Mouse (Mus musculus): ENCODE data around the gene Gm49368. TPM values are rescaled to one million over a fixed set of nuclear protein-coding genes. Genes with fewer than 3 reads are reported as not detected.

Gm49368 gene
- polyA plus RNA-seq, 1 experiment from 2014 or later = 0.27 TPM

DNA sequence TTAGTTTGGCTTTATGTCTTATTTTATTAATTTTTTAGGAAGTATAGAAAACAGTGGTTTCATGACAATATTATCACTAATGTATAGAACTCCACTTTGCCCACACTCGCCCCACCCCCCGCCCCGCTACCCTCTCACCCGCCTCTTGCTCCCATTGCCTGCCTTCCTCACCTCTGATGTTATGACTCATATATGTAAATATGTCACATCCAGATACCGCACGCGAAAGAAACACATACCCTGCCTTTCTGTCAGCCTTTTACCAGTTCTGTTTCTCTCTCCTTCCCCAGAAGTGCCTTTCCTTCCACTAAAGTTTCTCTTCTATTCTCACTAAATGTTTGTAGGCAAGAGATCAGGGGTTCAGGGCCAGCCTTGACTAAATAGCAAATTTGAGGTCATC lies 103.9 kb downstream of the Gm49368 start:
- WGBS (ENCODE audit: insufficient replicate concordance) = 74% methylated on average over 7 of the region's 7 CpGs
- H3K9me3 ChIP-seq (replicated peaks; ENCODE audit: control insufficient read depth, low read length) = no peaks in the 10 kb centered on the region
- no peaks in the 10 kb centered on the region for H3K27me3 ChIP-seq (ENCODE audit: control insufficient read depth, insufficient read depth, low read depth, low read length)
- H3K9ac ChIP-seq (ENCODE audit: low read depth, low read length) = no peak overlapping the region
- no peak for ATAC-seq (ENCODE audit: low read depth)
- H3K4me2 ChIP-seq (ENCODE audit: low read depth, low read length) = no peak overlapping the region
- H3K36me3 ChIP-seq (ENCODE audit: control insufficient read depth, insufficient read depth) = no peaks in the 10 kb centered on the region
- H3K4me1 ChIP-seq (ENCODE audit: control insufficient read depth, low read depth, low read length) = no peaks in the 10 kb centered on the region
- H3K27ac ChIP-seq (ENCODE audit: low read length) = no peak overlapping the region
- no peak overlapping the region for H3K4me3 ChIP-seq (ENCODE audit: low read depth, low read length)

DNA sequence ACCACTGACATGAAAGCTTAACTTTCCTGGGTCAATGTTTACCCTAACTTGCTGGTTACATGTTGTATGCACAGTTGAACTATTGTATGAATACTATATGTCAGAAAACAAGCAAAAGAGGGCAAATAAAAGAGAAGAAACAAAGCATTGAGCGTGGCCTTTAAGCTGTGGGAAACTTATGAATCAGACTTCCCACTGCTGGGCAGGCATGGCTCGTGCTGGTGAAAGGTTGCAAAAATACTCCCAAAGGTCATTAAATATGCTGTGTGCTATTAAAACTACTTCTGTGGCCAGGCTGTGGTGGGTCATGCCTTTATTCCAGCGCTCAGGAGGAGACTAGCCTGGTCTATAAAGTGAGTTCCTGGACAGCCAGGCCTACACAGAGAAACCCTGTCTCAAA lies 107.5 kb downstream of the Gm49368 start:
- H3K4me3 ChIP-seq (ENCODE audit: low read depth, low read length) = no peak overlapping the region
- no peaks in the 10 kb centered on the region for H3K9me3 ChIP-seq (replicated peaks; ENCODE audit: control insufficient read depth, low read length)
- no peak overlapping the region for H3K9ac ChIP-seq (ENCODE audit: low read depth, low read length)
- ATAC-seq (ENCODE audit: low read depth) = no peak
- no peak overlapping the region for H3K4me2 ChIP-seq (ENCODE audit: low read depth, low read length)
- H3K4me1 ChIP-seq (ENCODE audit: control insufficient read depth, low read depth, low read length) = no peaks in the 10 kb centered on the region
- no peaks in the 10 kb centered on the region for H3K36me3 ChIP-seq (ENCODE audit: control insufficient read depth, insufficient read depth)
- H3K27me3 ChIP-seq (ENCODE audit: control insufficient read depth, insufficient read depth, low read depth, low read length) = no peaks in the 10 kb centered on the region
- WGBS (ENCODE audit: insufficient replicate concordance) = 56% methylated on average over 3 of the region's 3 CpGs
- H3K27ac ChIP-seq (ENCODE audit: low read length) = no peak overlapping the region

Other genes starting within 250 kb of the Gm49368 start
- 11.8 TPM in 2 replicates for gene Stx4a, start 238.4 kb upstream of the Gm49368 start, polyA plus RNA-seq (2015; fragmentation: Nextera tagmentation; extraction: Ambion mirVana)
- 0.25 and 0.40 TPM in 2 replicates for gene Stx1b, start 238.1 kb upstream of the Gm49368 start, polyA plus RNA-seq (2015; fragmentation: Nextera tagmentation; extraction: Ambion mirVana)
- gene Zfp646, start 186.5 kb upstream of the Gm49368 start, polyA plus RNA-seq (2015; fragmentation: Nextera tagmentation; extraction: Ambion mirVana) = 4.8 and 4.9 TPM in 2 replicates
- 4.5 and 5.0 TPM in 2 replicates for gene Zfp668, start 185.9 kb upstream of the Gm49368 start, polyA plus RNA-seq (2015; fragmentation: Nextera tagmentation; extraction: Ambion mirVana)
- 0.28 and 0.41 TPM in 2 replicates for gene Prss53, start 171.7 kb upstream of the Gm49368 start, polyA plus RNA-seq (2015; fragmentation: Nextera tagmentation; extraction: Ambion mirVana)
- gene Gm21974, start 167.2 kb upstream of the Gm49368 start, polyA plus RNA-seq (2015; fragmentation: Nextera tagmentation; extraction: Ambion mirVana) = not detected in 2 replicates
- 140 and 149 TPM in 2 replicates for gene Vkorc1, start 167.1 kb upstream of the Gm49368 start, polyA plus RNA-seq (2015; fragmentation: Nextera tagmentation; extraction: Ambion mirVana)
- 45.9 and 51.1 TPM in 2 replicates for gene Bckdk, start 158.6 kb upstream of the Gm49368 start, polyA plus RNA-seq (2015; fragmentation: Nextera tagmentation; extraction: Ambion mirVana)
- 12.9 and 13.3 TPM in 2 replicates for gene Kat8, start 150.2 kb upstream of the Gm49368 start, polyA plus RNA-seq (2015; fragmentation: Nextera tagmentation; extraction: Ambion mirVana)
- 14.8 and 18.5 TPM in 2 replicates for gene Prss8, start 132.6 kb upstream of the Gm49368 start, polyA plus RNA-seq (2015; fragmentation: Nextera tagmentation; extraction: Ambion mirVana)
- gene Prss36, start 116.0 kb upstream of the Gm49368 start, polyA plus RNA-seq (2015; fragmentation: Nextera tagmentation; extraction: Ambion mirVana) = 2.9 and 3.0 TPM in 2 replicates
- 86.5 and 92.3 TPM in 2 replicates for gene Fus, start 95.2 kb upstream of the Gm49368 start, polyA plus RNA-seq (2015; fragmentation: Nextera tagmentation; extraction: Ambion mirVana)
- 20.7 and 23.0 TPM in 2 replicates for gene Pycard, start 68.8 kb upstream of the Gm49368 start, polyA plus RNA-seq (2015; fragmentation: Nextera tagmentation; extraction: Ambion mirVana)
- gene Trim72, start 58.7 kb upstream of the Gm49368 start, polyA plus RNA-seq (2015; fragmentation: Nextera tagmentation; extraction: Ambion mirVana) = 0.15 and 0.32 TPM in 2 replicates
- 7.1 and 7.4 TPM in 2 replicates for gene Itgam, start within 50 bp of the Gm49368 start, polyA plus RNA-seq (2015; fragmentation: Nextera tagmentation; extraction: Ambion mirVana)
- 0.16 and 0.24 TPM in 2 replicates for gene Itgax, start 66.9 kb downstream of the Gm49368 start, polyA plus RNA-seq (2015; fragmentation: Nextera tagmentation; extraction: Ambion mirVana)
- gene Itgad, start 91.7 kb downstream of the Gm49368 start, polyA plus RNA-seq (2015; fragmentation: Nextera tagmentation; extraction: Ambion mirVana) = 0.04 and 0.13 TPM in 2 replicates
- 3.4 and 7.5 TPM in 2 replicates for gene Cox6a2, start 143.7 kb downstream of the Gm49368 start, polyA plus RNA-seq (2015; fragmentation: Nextera tagmentation; extraction: Ambion mirVana)
- 5.7 and 6.5 TPM in 2 replicates for gene Armc5, start 174.7 kb downstream of the Gm49368 start, polyA plus RNA-seq (2015; fragmentation: Nextera tagmentation; extraction: Ambion mirVana)
- gene 9130023H24Rik, start 175.3 kb downstream of the Gm49368 start, polyA plus RNA-seq (2015; fragmentation: Nextera tagmentation; extraction: Ambion mirVana) = 2.4 and 2.6 TPM in 2 replicates
- gene Tgfb1i1, start 184.1 kb downstream of the Gm49368 start, polyA plus RNA-seq (2015; fragmentation: Nextera tagmentation; extraction: Ambion mirVana) = 9.6 and 11.9 TPM in 2 replicates
- 1.4 and 1.7 TPM in 2 replicates for gene Slc5a2, start 203.0 kb downstream of the Gm49368 start, polyA plus RNA-seq (2015; fragmentation: Nextera tagmentation; extraction: Ambion mirVana)
- 20.5 and 23.3 TPM in 2 replicates for gene BC017158, start 235.5 kb downstream of the Gm49368 start, polyA plus RNA-seq (2015; fragmentation: Nextera tagmentation; extraction: Ambion mirVana)